Mouse (Mus musculus) liver, embryonic 16.5 days (tissue): ENCODE data around the gene Cela2a. TPM values are rescaled to one million over a fixed set of nuclear protein-coding genes. Genes with fewer than 3 reads are reported as not detected.
A peak's percentile ranks its signal among the peaks of the same experiment; 100 is the strongest.

ENCODE experiments used
- ATAC-seq: fragments of 200-750 bp; cut with Nextera tagmentation; 2 replicates; pipeline ENCODE4 v1.8.0; 2017; ENCODE audit warnings: low read depth, mild to moderate bottlenecking, moderate number of reproducible peaks, moderate library complexity
- H3K27ac ChIP-seq: fragments of 300-500 bp; sonication (generic); 2 replicates; pipeline ENCODE4 v1.5.1; 2014; ENCODE audit warnings: mild to moderate bottlenecking, low read length
- H3K27me3 ChIP-seq: fragments of 300-500 bp; sonication (generic); 2 replicates; pipeline ENCODE4 v1.6.1; 2014; ENCODE audit warnings: low read depth, low read length, mixed read lengths; ENCODE audit not compliant: control insufficient read depth, insufficient read depth
- H3K36me3 ChIP-seq: fragments of 300-500 bp; sonication (generic); 2 replicates; pipeline ENCODE4 v1.6.1; 2014; ENCODE audit warnings: mild to moderate bottlenecking; ENCODE audit not compliant: control insufficient read depth, insufficient read depth
- H3K4me1 ChIP-seq: fragments of 300-500 bp; sonication (generic); 2 replicates; pipeline ENCODE4 v1.6.1; 2014; ENCODE audit warnings: low read depth, low read length, mixed read lengths; ENCODE audit not compliant: control insufficient read depth
- H3K4me2 ChIP-seq: fragments of 300-500 bp; sonication (generic); 2 replicates; pipeline ENCODE4 v1.6.1; 2014; ENCODE audit warnings: low read depth, low read length, mixed read lengths
- H3K4me3 ChIP-seq: fragments of 300-500 bp; sonication (generic); 2 replicates; pipeline ENCODE4 v1.5.1; 2014; ENCODE audit warnings: low read depth, mild to moderate bottlenecking, low read length
- H3K9ac ChIP-seq: fragments of 300-500 bp; sonication (generic); 2 replicates; pipeline ENCODE4 v1.6.1; 2014; ENCODE audit warnings: low read depth, low read length
- H3K9me3 ChIP-seq: fragments of 300-500 bp; sonication (generic); replicated peaks from 2 replicates; pipeline ENCODE4 v1.6.1; 2016; ENCODE audit warnings: low read length; ENCODE audit not compliant: control insufficient read depth
- WGBS: fragments of 180-500 bp; shearing (Covaris S2); extraction: QIAGEN DNeasy Blood & Tissue Kit; methylation state at CpG from one replicate; pipeline ENCODE4 v1.1.7; 2014; ENCODE audit not compliant: insufficient replicate concordance; 5-methylcytosine and 5-hydroxymethylcytosine counted together
- polyA plus RNA-seq: library from polyadenylated mRNA; unstranded; fragments of >200 nt; fragmentation: Nextera tagmentation; extraction: Ambion mirVana; gene quantifications from 2 replicates; pipeline ENCODE4 v1.2.1, GENCODE M21; 2015

Gene Cela2a
- 1.8 and 13.9 TPM in 2 replicates for polyA plus RNA-seq

DNA sequence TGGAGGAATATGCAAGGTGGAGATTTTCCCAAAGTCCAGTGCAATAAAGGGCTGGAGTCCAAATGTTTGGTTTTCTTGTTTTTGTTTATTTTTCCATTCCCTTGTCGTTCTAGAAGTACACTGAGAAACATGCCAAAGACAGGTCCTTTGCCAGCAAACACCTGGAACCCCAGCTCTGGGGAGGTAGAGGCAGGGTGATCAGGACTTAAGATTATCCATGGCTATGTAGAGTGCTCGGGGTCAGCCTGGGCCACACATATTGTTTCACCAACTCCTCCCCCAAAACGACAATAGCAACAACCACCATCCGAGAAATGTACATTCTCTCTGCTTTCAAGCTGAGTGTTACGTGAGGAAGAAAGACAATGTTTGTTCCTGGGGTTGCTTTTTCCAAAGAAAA is at the start of gene Cela2a:
Cela2a (minus strand) TSS at position 101 of the 400 bp plus-strand sequence.
- Histone ChIP-seq H3K4me3 (no peak within 1 kb of the TSS), H3K4me1 (peaks cover 4% of the 10 kb centered on the region), H3K9me3 (no peaks in the 10 kb centered on the region), H3K27me3 (no peaks in the 10 kb centered on the region), H3K9ac (no peak within 1 kb of the TSS), H3K27ac (no peak within 1 kb of the TSS), H3K36me3 (no peaks in the 10 kb centered on the region), H3K4me2 (no peak within 1 kb of the TSS)
- 46% methylated on average over 5 of the region's 5 CpGs for WGBS
- no peak for ATAC-seq

DNA sequence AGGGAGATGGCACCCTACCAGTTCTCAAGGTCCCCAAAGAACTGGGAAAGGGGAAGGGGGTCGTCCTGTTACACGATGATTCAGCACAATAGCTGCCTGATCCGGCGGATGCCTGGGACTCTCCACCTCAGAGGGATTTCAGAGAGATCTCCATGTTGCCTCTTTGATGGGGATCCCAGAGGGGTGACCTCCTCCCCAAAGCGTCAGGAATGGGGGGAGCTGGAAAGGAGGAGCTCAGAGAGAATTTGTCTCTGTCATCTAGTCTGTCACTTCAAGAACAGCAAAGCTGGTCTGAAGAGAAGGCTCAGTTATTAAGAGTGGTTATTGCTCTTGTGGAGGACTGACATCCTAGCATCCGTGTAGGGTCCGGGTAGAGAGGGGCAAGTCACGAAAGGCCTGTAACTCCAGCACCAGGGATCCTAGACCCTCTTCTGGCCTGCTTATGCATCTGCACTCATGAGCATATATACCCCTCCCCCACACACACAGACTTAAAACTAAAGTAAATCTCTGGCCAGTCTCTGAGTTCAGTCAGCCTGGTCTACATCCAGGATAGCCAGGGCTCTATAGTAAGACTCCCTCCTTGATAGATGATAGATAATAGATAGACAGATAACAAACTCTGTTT is 49.6 kb upstream of the Cela2a start:
- no peak for ATAC-seq
- H3K4me1 ChIP-seq, result peaks cover 53% of the 10 kb centered on the region
- peak overlapping the region; percentile 33 for H3K9ac ChIP-seq

DNA sequence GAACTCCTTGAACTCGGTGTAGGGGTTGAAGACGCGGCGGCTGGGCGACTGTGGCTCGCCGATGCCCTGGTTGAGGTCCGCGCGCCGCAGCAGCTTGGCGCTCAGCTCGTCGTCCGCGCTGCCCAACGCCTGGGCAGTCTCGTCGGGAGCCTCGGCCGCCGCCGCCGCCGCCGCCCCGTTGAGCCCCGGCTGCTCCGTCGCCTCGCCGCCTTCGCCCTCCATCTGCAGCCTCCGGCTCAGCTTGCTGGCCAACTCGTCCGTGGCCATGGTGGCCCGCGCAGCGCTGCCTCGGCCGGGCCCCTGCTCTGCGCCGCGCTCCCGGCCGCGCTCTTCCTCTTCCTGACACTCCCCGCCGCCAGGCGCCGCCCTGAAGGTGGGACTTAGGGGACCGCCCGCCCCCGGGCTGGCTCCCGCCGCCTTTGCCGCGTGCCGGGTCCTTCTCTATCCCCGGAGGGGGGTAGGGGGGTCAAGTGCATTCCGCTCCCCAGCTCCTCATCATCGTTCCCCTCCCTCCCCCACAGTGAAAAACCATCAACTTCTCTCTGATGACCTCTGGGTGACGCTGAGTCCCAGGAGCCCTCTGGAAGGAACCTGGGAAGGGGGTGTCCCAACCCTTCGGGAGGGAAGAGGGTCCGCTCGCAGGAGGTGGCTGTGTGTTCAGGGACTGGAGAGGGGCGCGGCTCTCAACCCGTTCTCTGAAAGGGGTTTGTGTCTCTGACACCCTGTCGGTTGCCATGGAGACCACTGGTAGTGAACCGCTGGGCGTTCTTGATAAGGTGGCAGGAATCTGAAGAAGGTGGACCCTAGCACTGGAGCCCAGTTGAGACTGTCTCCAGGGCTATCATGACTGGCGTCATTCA is 48.9 kb upstream of the Cela2a start, which contains the start of gene Efhd2:
Efhd2 (minus strand) TSS at position 320 of the 860 bp plus-strand sequence.
- H3K4me2 ChIP-seq, result peak within 1 kb of the TSS; percentile 98
- H3K27me3 ChIP-seq, result peaks cover 3% of the 10 kb centered on the region
- peak within 1 kb of the TSS; percentile 85 for H3K4me3 ChIP-seq
- H3K9ac ChIP-seq, result peak within 1 kb of the TSS; percentile 88
- WGBS, result 0% methylated on average over 64 of the region's 73 CpGs
- H3K36me3 ChIP-seq, result no peaks in the 10 kb centered on the region
- H3K27ac ChIP-seq, result peak within 1 kb of the TSS; percentile 87
- H3K4me1 ChIP-seq, result peaks cover 58% of the 10 kb centered on the region
- peak; percentile 89 for ATAC-seq
- no peaks in the 10 kb centered on the region for H3K9me3 ChIP-seq

More for the DNA sequence above, 49.6 kb upstream of the Cela2a start:
- Histone ChIP-seq H3K4me3 (peak overlapping the region; percentile 85), H3K27ac (peak overlapping the region; percentile 60), H3K36me3 (no peaks in the 10 kb centered on the region), H3K9me3 (no peaks in the 10 kb centered on the region), H3K4me2 (peak overlapping the region; percentile 98), H3K27me3 (peaks cover 3% of the 10 kb centered on the region)
- WGBS, result 17% methylated on average over 8 of the region's 8 CpGs

DNA sequence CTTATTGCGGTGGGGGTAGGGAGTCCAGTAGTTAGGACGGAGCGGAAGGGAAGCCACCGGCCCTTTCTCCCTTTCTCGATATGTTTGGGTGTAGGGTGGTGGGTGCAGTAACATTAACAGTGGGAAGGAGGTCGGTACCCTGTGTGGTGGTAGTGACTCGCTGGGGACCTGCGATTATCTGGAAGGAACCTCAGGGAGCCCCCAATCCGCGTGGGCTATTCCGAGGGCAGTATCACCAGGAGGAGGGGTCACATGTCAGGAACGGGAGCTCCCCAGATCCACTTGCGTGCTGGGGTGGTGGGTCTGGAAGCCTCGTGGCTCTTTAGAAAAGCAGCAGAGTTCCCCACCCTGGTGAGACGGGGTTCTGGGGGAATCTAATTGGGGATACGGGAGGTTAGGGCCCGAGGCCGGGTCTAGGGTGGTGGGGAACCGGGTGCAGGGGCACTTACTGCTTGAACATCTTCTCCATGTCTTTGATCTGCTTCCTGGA is 48.2 kb upstream of the Cela2a start:
- H3K4me3 ChIP-seq, result peak overlapping the region; percentile 85
- H3K27me3 ChIP-seq, result peaks cover 3% of the 10 kb centered on the region
- H3K9me3 ChIP-seq, result no peaks in the 10 kb centered on the region
- H3K9ac ChIP-seq, result peak overlapping the region; percentile 88
- WGBS, result under 1% methylated on average over 19 of the region's 19 CpGs
- 0 out of 2 replicates have a peak, but pooled peaks have one; percentile 0 for ATAC-seq
- H3K4me1 ChIP-seq, result peaks cover 58% of the 10 kb centered on the region
- no peaks in the 10 kb centered on the region for H3K36me3 ChIP-seq
- peak overlapping the region; percentile 87 for H3K27ac ChIP-seq
- H3K4me2 ChIP-seq, result peak overlapping the region; percentile 98

DNA sequence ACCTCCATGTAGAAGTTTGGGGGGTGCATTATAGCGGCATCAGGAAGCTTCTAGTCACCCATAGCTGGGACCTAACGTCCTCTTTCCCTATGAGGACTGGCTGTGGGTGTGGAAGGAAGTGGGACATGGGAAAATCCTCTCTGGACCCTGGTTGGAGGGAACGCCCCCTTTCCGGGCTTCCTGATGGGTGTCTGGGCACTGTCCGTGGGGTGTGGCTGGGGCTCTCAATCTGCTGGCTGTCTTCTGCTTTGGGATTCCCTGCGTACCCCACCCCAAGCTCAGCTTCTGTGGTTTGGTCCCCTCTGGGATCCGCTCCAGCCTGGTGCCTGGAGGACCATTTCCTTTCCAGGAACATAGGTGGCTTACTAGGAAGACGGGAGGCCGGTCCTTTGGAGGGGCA is 47.0 kb upstream of the Cela2a start:
- H3K27ac ChIP-seq, result no peak overlapping the region
- 75% methylated on average over 9 of the region's 9 CpGs for WGBS
- peaks cover 3% of the 10 kb centered on the region for H3K27me3 ChIP-seq
- H3K9ac ChIP-seq, result no peak overlapping the region
- H3K4me2 ChIP-seq, result peak overlapping the region; percentile 98
- peak overlapping the region; percentile 85 for H3K4me3 ChIP-seq
- H3K9me3 ChIP-seq, result no peaks in the 10 kb centered on the region
- H3K4me1 ChIP-seq, result peaks cover 58% of the 10 kb centered on the region
- ATAC-seq, result no peak
- H3K36me3 ChIP-seq, result no peaks in the 10 kb centered on the region

DNA sequence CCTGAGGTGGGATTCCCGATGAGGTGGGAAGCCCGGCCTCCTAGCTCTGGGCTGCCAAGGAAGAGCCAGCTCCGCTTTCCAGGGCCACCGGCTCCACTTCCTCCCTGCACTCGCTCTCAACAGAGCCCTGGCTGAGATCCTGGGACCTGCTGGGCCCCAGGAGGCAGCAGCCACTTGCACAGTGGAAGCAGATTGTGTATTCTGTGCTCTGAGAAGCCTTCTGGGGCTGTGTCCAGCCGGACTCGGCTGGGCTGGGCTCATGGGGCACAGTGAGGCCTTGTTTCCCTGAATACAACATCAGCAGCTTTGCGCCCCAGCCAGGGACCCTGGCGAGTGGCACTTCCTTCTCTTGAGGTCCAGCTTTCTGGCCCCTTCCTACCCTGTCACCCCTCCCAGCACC is 45.9 kb upstream of the Cela2a start:
- no peak for ATAC-seq
- peak overlapping the region; percentile 33 for H3K27ac ChIP-seq
- H3K4me2 ChIP-seq, result peak overlapping the region; percentile 12
- WGBS, result 72% methylated on average over 9 of the region's 9 CpGs
- H3K36me3 ChIP-seq, result no peaks in the 10 kb centered on the region
- no peaks in the 10 kb centered on the region for H3K27me3 ChIP-seq
- H3K4me3 ChIP-seq, result peak overlapping the region; percentile 85
- H3K9me3 ChIP-seq, result no peaks in the 10 kb centered on the region
- H3K9ac ChIP-seq, result peak overlapping the region; percentile 11; the same call in 1 of the 2 replicates
- peaks cover 58% of the 10 kb centered on the region for H3K4me1 ChIP-seq

DNA sequence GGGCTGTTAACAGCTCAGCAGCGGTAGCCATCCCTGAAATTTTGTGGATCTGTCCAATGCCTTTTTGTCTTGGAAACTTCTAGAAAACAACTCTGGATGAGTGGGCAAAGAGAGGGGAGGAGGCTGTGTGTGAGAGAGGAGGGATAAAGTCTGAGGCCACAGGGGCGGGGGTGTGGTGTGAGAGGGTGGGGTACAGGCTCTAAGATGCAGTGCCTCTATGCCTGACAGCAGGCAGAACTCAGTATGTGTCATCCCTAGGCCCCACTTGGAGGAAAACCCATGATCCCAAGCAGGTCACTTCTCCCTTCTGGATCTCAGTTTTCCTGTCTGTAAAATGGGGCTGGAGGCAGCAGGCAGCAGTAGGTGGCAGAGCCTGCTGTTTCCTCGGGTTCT is 45.4 kb upstream of the Cela2a start:
- H3K9ac ChIP-seq, result no peak overlapping the region
- peak overlapping the region; percentile 12 for H3K4me2 ChIP-seq
- no peak overlapping the region for H3K4me3 ChIP-seq
- peak overlapping the region; percentile 10 for H3K27ac ChIP-seq
- WGBS, result 75% methylated on average over 3 of the region's 3 CpGs
- no peak for ATAC-seq
- no peaks in the 10 kb centered on the region for H3K36me3 ChIP-seq
- no peaks in the 10 kb centered on the region for H3K9me3 ChIP-seq
- H3K4me1 ChIP-seq, result peaks cover 55% of the 10 kb centered on the region
- no peaks in the 10 kb centered on the region for H3K27me3 ChIP-seq

DNA sequence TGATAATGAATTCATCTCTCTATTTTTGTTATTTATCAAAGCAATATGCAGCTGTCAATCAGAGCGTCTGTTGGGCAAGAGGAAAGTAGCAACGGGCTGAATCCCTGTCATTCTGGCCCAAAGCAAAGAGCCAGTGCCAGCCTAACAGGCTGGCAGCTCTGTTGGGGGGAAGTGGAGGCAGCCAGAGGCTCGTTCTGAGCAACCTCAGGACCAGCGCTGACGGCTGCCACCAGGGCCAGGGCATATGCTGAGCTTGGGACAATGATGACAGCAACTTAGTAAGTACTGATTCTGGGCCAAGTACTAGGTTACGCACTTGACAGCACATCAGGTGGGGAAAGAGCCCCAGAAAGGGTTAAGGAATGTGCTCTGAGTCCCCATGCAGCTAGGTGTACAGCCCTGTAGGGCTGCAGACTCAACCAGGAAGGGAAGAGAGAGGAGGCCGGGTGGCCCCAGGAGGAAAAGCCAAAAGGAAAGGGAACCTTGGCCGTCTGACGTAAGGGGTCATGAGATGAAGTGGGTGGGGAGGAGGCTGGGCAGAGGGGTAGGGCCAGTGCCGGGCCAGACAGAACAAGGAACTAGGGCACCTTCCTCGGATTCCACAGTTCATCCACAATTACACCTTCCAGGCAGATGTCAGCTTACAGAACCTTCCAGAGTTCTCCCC is 44.8 kb upstream of the Cela2a start:
- H3K4me2 ChIP-seq, result no peak overlapping the region
- H3K9ac ChIP-seq, result no peak overlapping the region
- H3K9me3 ChIP-seq, result no peaks in the 10 kb centered on the region
- H3K4me1 ChIP-seq, result peaks cover 50% of the 10 kb centered on the region
- ATAC-seq, result no peak
- peak overlapping the region; percentile 23; the same call in 1 of the 2 replicates for H3K27ac ChIP-seq
- no peaks in the 10 kb centered on the region for H3K27me3 ChIP-seq
- WGBS, result 63% methylated on average over 11 of the region's 11 CpGs
- H3K36me3 ChIP-seq, result no peaks in the 10 kb centered on the region
- no peak overlapping the region for H3K4me3 ChIP-seq
